Mouse (Mus musculus): ENCODE measurements at regions not wholly inside any gene's neighbourhood (a gene's known extent, or its start where the extent isn't known, plus 50 kb on each side); places are given as distances from the start of the nearest gene placed in this dataset.

DNA sequence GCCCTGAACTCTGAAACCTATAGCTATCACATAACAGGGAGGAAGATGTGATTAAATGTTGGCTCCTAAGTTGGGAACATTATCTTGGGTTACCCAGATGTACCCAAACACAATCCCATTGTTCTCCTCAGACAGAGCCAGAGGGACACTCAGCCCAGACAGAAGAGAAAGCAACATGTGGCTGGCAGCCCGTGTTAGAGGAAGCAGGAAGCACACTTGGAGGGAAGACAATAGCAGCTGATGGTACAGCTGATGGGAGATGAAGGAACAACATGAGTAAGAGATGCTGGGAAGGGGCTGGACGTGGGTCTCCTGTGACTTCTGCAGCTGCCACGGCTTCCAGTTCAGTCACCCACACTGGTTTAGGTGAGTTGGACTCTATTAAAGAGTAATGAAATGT, 224.2 kb upstream of the Jun start:
- no peak for ATAC-seq (ENCODE audit: low FRiP score)
- WGBS, result 68% methylated on average over 3 of the region's 3 CpGs
- Histone ChIP-seq H3K27me3 (no peaks in the 10 kb centered on the region), H3K4me1 (peaks cover 10% of the 10 kb centered on the region; the same call in 1 of the 2 replicates), H3K27ac (no peak overlapping the region), H3K36me3 (replicated peaks) (no peaks in the 10 kb centered on the region), H3K9me3 (no peaks in the 10 kb centered on the region), H3K9ac (no peak overlapping the region), H3K4me3 (replicated peaks) (no peak overlapping the region), H3K4me2 (no peak overlapping the region)

DNA sequence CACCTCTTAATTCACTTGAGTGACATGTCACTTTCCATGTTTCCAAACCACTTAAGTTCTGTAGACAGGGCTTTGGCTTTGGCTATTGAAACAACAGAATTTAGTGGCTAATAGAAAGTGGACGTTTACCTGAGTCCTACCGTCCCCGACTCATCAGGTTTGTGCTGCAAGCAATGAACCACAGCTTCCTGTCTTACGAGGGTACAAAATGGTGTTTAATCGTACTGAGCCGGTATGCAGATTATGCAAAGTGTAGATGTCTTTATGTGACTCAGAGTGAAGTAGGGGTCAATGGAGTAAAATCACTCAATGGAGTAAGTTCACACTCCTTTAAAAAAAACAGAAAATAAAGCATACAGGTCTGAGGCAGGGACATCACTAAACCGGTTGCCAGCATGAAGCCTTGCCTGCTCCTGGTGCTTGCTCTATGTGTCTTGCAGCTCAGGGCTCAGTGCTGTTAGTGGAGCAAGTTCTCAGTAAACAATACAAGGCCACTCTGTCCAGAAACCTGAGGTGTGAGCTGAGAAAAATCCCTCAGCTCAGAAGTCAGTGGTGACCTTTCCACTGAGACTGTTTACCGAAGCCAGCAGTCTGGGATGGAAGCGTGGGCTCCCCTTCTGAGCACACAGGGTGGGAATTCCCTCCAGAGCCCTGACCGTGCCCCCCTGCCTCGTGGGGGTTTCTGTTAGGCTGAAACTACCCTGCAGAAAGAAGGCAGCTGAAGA, 226.1 kb upstream of the Jun start:
- Histone ChIP-seq H3K36me3 (replicated peaks) (no peaks in the 10 kb centered on the region), H3K27ac (no peak overlapping the region), H3K4me2 (no peak overlapping the region), H3K27me3 (no peaks in the 10 kb centered on the region), H3K4me1 (peaks cover 10% of the 10 kb centered on the region; the same call in 1 of the 2 replicates), H3K9ac (no peak overlapping the region; the same call in 1 of the 2 replicates), H3K9me3 (no peaks in the 10 kb centered on the region), H3K4me3 (replicated peaks) (no peak overlapping the region)
- ATAC-seq (ENCODE audit: low FRiP score), result no peak
- 47% methylated on average over 11 of the region's 11 CpGs for WGBS

DNA sequence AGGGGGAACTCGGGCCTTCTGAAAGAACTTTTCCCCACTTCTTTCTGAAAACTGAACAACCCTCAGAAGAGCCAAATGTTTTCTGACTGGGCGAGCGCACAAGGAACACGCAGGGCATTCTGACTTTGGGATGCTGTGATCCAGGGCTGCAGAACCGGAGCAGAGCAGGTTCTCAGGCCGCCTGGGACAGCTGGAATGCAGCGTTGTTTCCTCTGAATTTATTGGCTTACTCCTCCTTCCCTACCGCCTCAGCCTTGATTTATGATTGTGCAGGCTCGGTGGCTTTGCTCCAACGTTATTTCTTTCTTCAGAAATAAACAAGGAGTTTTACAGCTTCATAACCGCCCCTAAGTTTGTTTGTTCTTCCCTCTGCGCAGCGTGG, 226.7 kb upstream of the Jun start:
- 60% methylated on average over 13 of the region's 13 CpGs for WGBS

DNA sequence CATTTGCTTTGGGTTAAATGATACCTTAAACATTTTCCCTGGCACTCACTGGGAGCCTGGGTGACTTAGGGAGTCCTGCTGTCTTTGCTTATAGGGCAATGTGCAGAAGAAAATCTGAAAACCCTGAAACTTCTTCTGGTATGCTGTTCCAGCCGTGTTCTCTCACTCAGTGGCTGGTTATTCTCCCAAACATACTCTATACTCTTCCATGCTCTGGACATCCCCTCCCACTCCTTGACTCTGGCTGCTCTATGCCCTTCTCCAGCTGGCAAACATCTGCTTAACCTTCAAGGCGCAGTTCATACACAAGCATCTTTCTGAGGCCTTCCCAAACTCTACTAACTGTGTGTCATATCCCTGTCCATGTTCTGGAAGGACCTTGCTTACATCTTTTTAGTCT, 227.2 kb upstream of the Jun start:
- Histone ChIP-seq H3K4me3 (replicated peaks) (no peak overlapping the region), H3K36me3 (replicated peaks) (no peaks in the 10 kb centered on the region), H3K9ac (no peak overlapping the region), H3K27ac (no peak overlapping the region), H3K4me1 (peaks cover 10% of the 10 kb centered on the region; the same call in 1 of the 2 replicates), H3K4me2 (no peak overlapping the region), H3K27me3 (no peaks in the 10 kb centered on the region), H3K9me3 (no peaks in the 10 kb centered on the region)
- no peak for ATAC-seq (ENCODE audit: low FRiP score)
- 85% methylated on average over 2 of the region's 2 CpGs for WGBS

More for the DNA sequence above, 226.7 kb upstream of the Jun start:
- no peaks in the 10 kb centered on the region for H3K27me3 ChIP-seq
- H3K9me3 ChIP-seq, result no peaks in the 10 kb centered on the region
- ATAC-seq (ENCODE audit: low FRiP score), result no peak
- H3K4me1 ChIP-seq, result peaks cover 10% of the 10 kb centered on the region; the same call in 1 of the 2 replicates
- H3K9ac ChIP-seq, result no peak overlapping the region; the same call in 1 of the 2 replicates
- no peak overlapping the region for H3K27ac ChIP-seq
- H3K36me3 ChIP-seq (replicated peaks), result no peaks in the 10 kb centered on the region
- no peak overlapping the region for H3K4me3 ChIP-seq (replicated peaks)
- H3K4me2 ChIP-seq, result no peak overlapping the region

DNA sequence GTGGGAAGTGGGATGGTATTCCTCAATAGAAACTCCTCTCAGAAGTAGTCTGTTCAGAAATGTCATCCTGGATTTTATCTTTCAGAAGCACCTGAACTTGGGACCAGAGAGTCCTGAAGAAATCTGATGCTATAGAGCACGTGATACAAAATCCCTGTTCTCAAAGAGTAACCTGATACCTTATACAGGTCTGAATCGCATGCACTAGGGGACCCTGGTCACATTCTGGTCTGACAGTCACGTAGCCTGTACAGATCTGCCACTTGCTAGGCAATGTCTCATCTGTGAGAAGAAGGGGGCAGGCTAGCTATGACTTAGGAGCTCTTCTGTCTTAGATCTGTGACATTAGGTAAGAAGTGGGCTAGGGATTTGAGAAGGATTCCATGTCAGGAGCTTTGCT, 230.1 kb upstream of the Jun start:
- ATAC-seq (ENCODE audit: low FRiP score), result no peak
- no peaks in the 10 kb centered on the region for H3K9me3 ChIP-seq
- no peak overlapping the region for H3K9ac ChIP-seq
- 58% methylated on average over 3 of the region's 3 CpGs for WGBS
- H3K27ac ChIP-seq, result no peak overlapping the region
- no peaks in the 10 kb centered on the region for H3K27me3 ChIP-seq
- no peaks in the 10 kb centered on the region for H3K36me3 ChIP-seq (replicated peaks)
- H3K4me2 ChIP-seq, result no peak overlapping the region
- H3K4me3 ChIP-seq (replicated peaks), result no peak overlapping the region
- H3K4me1 ChIP-seq, result peaks cover 10% of the 10 kb centered on the region; the same call in 1 of the 2 replicates

DNA sequence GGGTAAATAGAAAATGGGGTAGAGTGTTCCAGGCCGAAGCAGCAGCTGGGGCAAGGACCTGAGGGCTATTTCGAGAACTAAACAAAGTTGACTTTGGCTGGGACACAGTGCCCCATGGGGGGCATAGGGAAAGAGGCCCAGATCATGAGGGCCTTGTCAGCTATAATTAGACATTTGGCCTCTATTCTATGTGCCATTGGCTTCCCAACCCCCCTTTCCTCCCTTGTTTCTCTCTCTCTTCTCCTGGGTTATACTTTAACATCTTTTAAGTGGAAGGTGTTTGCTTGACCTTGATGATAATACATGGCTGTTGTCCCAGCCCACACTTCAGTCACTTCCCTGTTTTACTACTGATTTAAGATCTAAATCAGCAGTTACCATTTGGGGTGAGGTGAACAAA, 231.8 kb upstream of the Jun start:
- WGBS, result 87% methylated on average over 2 of the region's 2 CpGs
- Histone ChIP-seq H3K9ac (no peak overlapping the region), H3K4me2 (no peak overlapping the region), H3K27ac (no peak overlapping the region), H3K9me3 (no peaks in the 10 kb centered on the region), H3K4me3 (replicated peaks) (no peak overlapping the region), H3K36me3 (replicated peaks) (no peaks in the 10 kb centered on the region), H3K27me3 (no peaks in the 10 kb centered on the region), H3K4me1 (peaks cover under 1% of the 10 kb centered on the region; the same call in 1 of the 2 replicates)
- no peak for ATAC-seq (ENCODE audit: low FRiP score)

DNA sequence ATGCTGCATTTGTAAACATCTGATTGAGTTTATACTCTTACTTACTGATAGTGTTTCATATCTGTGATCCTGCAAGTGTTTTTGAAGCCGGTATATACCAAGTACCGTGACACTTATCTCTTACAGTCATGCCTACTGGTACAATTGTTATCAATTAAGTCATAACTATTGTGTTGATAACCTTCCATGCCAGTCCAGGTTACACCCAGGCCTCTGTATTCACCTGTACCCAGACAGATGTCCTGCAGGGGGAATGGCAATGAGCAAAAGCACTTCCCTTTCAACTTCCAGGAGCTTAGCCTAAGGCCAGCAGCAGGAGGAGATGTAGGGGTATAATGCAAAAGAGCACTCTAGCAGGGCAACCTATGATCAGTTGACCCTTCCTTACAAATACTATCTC, 232.2 kb upstream of the Jun start:
- Histone ChIP-seq H3K9ac (no peak overlapping the region), H3K36me3 (replicated peaks) (no peaks in the 10 kb centered on the region), H3K27me3 (no peaks in the 10 kb centered on the region), H3K27ac (no peak overlapping the region), H3K4me2 (no peak overlapping the region), H3K9me3 (no peaks in the 10 kb centered on the region), H3K4me1 (no peaks in the 10 kb centered on the region), H3K4me3 (replicated peaks) (no peak overlapping the region)
- ATAC-seq (ENCODE audit: low FRiP score), result no peak
- WGBS, result 93% methylated on average over 2 of the region's 2 CpGs

DNA sequence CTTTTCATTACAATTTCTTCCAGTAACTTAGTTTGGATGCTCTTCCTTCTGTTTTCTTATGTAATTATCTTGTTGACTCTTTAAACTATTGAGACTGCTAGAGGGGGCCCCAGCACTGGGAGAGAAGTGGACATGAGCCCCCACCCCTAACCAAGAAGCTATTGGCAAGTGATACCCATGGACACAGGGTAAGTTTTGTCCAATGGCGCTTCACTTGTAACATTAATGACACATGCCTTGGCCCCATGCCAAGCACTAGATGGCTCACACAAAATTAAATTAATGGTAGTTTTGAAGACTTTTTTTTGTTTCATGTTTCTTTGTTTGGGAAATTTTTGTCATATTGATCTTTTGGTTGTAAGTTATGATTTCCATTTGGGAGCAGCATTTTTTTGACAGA, 232.7 kb upstream of the Jun start:
- Histone ChIP-seq H3K9ac (no peak overlapping the region), H3K4me2 (no peak overlapping the region), H3K4me3 (replicated peaks) (no peak overlapping the region), H3K36me3 (replicated peaks) (no peaks in the 10 kb centered on the region), H3K27ac (no peak overlapping the region), H3K4me1 (no peaks in the 10 kb centered on the region), H3K9me3 (no peaks in the 10 kb centered on the region), H3K27me3 (no peaks in the 10 kb centered on the region)
- 91% methylated on average over 1 of the region's 1 CpGs for WGBS
- no peak for ATAC-seq (ENCODE audit: low FRiP score)

DNA sequence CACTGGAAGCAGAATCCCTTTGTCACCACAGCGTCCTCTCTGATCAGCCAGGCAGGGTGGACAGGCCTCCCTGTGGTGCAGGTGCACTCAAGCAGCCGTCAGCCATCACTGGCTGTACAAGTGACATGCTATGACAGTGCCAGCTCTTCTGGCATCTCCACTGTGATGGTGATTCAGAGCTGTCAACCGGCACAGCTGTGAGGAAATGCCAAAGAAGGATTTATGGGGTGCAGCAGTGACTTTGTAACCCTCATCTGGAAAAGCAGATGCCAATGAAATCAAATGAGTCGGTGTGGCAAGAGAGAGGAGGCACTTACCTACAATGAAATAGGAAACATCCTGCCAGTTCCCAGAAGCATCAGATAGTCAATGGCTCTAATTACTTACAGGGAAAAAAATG, 238.3 kb upstream of the Jun start:
- no peaks in the 10 kb centered on the region for H3K27me3 ChIP-seq
- H3K9me3 ChIP-seq, result no peaks in the 10 kb centered on the region
- no peak overlapping the region for H3K4me2 ChIP-seq
- H3K9ac ChIP-seq, result no peak overlapping the region
- no peak overlapping the region for H3K27ac ChIP-seq
- ATAC-seq (ENCODE audit: low FRiP score), result no peak
- 69% methylated on average over 4 of the region's 4 CpGs for WGBS
- H3K36me3 ChIP-seq (replicated peaks), result no peaks in the 10 kb centered on the region
- no peaks in the 10 kb centered on the region for H3K4me1 ChIP-seq
- no peak overlapping the region for H3K4me3 ChIP-seq (replicated peaks)

DNA sequence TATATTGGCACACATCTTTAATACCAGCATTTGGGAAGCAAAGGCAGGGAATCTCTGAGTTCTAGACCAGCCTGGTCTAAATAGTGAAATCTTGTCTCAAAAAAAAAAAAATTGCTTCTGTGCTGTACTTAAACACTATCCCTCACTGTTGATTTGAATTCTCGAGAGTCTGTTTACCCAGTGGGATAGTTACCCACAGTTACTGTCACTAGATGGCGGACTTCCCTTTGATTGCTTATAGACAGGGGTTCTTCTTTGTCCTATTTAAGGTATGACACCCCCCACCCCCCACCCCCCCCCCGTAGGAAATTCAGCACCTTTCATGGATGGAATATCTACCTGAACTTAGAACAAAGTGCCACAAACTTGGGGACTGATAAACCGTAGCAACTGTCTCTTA, 242.1 kb upstream of the Jun start:
- H3K9ac ChIP-seq, result no peak overlapping the region
- H3K27ac ChIP-seq, result no peak overlapping the region
- H3K4me3 ChIP-seq (replicated peaks), result no peak overlapping the region
- no peak overlapping the region for H3K4me2 ChIP-seq
- no peak for ATAC-seq (ENCODE audit: low FRiP score)
- no peaks in the 10 kb centered on the region for H3K4me1 ChIP-seq
- no peaks in the 10 kb centered on the region for H3K27me3 ChIP-seq
- no peaks in the 10 kb centered on the region for H3K36me3 ChIP-seq (replicated peaks)
- WGBS, result 52% methylated on average over 4 of the region's 4 CpGs
- H3K9me3 ChIP-seq, result no peaks in the 10 kb centered on the region

DNA sequence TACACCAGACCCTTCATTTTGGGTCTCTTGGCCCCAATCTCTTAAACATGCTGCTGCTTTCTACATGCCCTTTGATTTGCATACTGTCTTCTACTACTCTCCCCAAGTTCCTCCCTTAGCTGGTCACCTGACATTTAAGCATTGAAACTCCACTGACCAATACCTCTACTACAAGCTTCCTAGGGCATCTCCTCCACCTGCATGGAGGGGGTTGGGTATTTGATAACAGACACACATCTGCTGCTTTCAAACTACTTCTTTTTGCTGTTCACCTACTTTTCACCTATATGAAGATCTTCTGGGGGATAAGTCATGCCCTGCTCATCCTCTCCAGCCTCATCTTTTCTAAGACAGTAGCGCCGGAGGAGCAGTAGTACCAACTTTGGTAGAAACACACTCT, 249.9 kb upstream of the Jun start:
- no peaks in the 10 kb centered on the region for H3K36me3 ChIP-seq (replicated peaks)
- 94% methylated on average over 2 of the region's 2 CpGs for WGBS
- ATAC-seq (ENCODE audit: low FRiP score), result no peak
- no peak overlapping the region for H3K4me3 ChIP-seq (replicated peaks)
- no peak overlapping the region for H3K9ac ChIP-seq
- H3K9me3 ChIP-seq, result no peaks in the 10 kb centered on the region
- H3K4me1 ChIP-seq, result peaks cover 6% of the 10 kb centered on the region; the same call in 1 of the 2 replicates
- H3K4me2 ChIP-seq, result no peak overlapping the region
- no peak overlapping the region for H3K27ac ChIP-seq
- no peaks in the 10 kb centered on the region for H3K27me3 ChIP-seq

DNA sequence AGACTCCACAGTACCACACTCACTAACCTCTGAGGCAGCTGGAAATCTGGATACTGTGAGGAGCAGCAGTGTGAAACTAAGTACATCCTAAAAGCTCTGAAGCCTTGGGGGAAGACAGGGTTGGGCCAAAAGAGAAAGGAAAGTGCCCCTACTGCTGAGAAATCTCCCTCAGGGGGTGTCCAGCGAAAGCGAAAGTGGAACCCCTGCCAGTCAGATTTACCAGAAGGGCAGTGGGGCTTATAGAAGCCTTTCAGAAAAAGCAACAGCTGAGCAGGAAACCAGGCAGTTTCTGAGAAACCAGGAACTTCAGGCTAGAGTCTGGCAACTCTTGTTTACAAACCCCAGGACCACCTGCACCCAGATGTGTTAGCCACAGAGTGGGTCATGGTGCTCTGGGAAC, 251.3 kb upstream of the Jun start:
- Histone ChIP-seq H3K4me3 (replicated peaks) (no peak overlapping the region), H3K4me2 (no peak overlapping the region), H3K27me3 (no peaks in the 10 kb centered on the region), H3K9me3 (no peaks in the 10 kb centered on the region), H3K9ac (no peak overlapping the region), H3K4me1 (peaks cover 6% of the 10 kb centered on the region; the same call in 1 of the 2 replicates), H3K36me3 (replicated peaks) (no peaks in the 10 kb centered on the region), H3K27ac (no peak overlapping the region)
- no peak for ATAC-seq (ENCODE audit: low FRiP score)
- 27% methylated on average over 2 of the region's 2 CpGs for WGBS

DNA sequence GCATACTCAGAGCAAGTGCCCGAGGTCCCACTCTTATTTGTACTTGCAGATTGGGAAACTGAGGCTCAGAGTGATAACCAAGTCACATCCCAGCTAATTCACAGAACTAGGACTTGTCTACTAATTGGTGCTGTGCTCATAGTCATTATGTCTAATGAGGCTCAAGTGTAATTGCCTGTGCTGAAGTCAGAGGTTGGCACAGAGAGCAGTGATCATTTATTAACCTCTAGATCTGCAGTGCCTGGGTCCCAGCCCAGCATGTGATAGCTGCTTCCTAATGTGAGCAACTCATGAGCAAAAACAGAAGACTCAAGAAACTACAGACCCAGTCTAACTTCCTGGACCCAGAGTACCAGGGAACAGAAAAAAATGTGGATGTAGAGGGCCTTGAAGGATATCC, 252.0 kb upstream of the Jun start:
- Histone ChIP-seq H3K4me3 (replicated peaks) (no peak overlapping the region), H3K4me1 (peaks cover 6% of the 10 kb centered on the region; the same call in 1 of the 2 replicates), H3K36me3 (replicated peaks) (no peaks in the 10 kb centered on the region), H3K9ac (no peak overlapping the region), H3K4me2 (no peak overlapping the region), H3K27me3 (no peaks in the 10 kb centered on the region), H3K9me3 (no peaks in the 10 kb centered on the region), H3K27ac (no peak overlapping the region)
- 87% methylated on average over 1 of the region's 1 CpGs for WGBS
- ATAC-seq (ENCODE audit: low FRiP score), result no peak
